ENCODE assay signal across 14 mouse cellular contexts in the genomic region with DNA sequence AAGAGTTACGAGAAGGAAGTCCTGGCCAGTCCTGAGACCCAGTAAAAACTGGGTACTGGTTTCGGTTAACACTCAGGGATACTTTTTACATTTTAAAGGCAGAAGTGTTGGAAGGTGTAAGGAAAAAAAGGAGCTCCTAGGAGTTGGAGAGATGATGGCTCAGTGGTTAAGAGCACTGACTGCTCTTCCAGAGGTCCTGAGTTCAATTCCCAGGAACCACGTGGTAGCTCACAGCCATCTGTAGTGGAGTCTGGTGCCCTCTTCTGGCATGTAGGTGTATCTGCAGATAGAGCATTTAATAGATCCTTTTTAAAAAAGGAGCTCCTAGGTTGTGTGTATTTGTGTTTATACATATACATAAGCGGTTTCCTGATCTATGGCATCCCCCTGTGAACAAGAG. TPM values are rescaled to one million over a fixed set of nuclear protein-coding genes. Genes with fewer than 3 reads are reported as not detected.
DNase-seq lines count a peak whose midpoint lies in the region; ATAC-seq and TF ChIP-seq lines count a peak whose summit lies in the region.
"Had no signal": no experiment of that assay in that cellular context is flagged by ENCODE, and none has a peak within 500 bp of the region (broad histone marks: within the 10 kb centered on the region; RNA-seq: fewer than 3 reads in every experiment).

No protein-coding gene starts in this region.

- no peak for TF ChIP-seq POLR2A in bone marrow macrophage, adult 2 months (IDR thresholded peaks at IDR 0.05; ENCODE audit: borderline replicate concordance, low read depth, low read length)

- peaks cover 11% of the 10 kb centered on the region for H3K4me1 ChIP-seq in hindbrain, postnatal 0 days (ENCODE audit: insufficient read depth, low read length)
- H3K4me1 ChIP-seq in hindbrain, embryonic 13.5 days (replicated peaks) = peaks cover 29% of the 10 kb centered on the region
- H3K4me1 ChIP-seq in midbrain, postnatal 0 days (ENCODE audit: insufficient read depth, low read length) = peaks cover 4% of the 10 kb centered on the region; the same call in 1 of the 2 replicates
- H3K4me1 ChIP-seq in midbrain, embryonic 14.5 days (ENCODE audit: control insufficient read depth, insufficient read depth, low read length) = peaks cover 13% of the 10 kb centered on the region
- H3K4me1 ChIP-seq in bone marrow macrophage, adult 2 months (ENCODE audit: control insufficient read depth, insufficient read depth, low read length) = no peaks in the 10 kb centered on the region

- H3K9ac ChIP-seq in hindbrain, postnatal 0 days (replicated peaks; ENCODE audit: low read length) = no peak overlapping the region
- no peak overlapping the region for H3K9ac ChIP-seq in hindbrain, embryonic 13.5 days
- H3K9ac ChIP-seq in midbrain, postnatal 0 days (replicated peaks; ENCODE audit: low read length, poor library complexity, severe bottlenecking) = no peak overlapping the region
- H3K9ac ChIP-seq in midbrain, embryonic 14.5 days (replicated peaks; ENCODE audit: low read length) = no peak overlapping the region
- H3K9ac ChIP-seq: hindbrain, embryonic 12.5 days; midbrain, embryonic 13.5 days had no signal

- H3K4me3 ChIP-seq in hindbrain, postnatal 0 days (ENCODE audit: low read length) = no peak overlapping the region
- H3K4me3 ChIP-seq in hindbrain, embryonic 13.5 days = no peak overlapping the region
- no peak overlapping the region for H3K4me3 ChIP-seq in midbrain, postnatal 0 days (ENCODE audit: low read depth, low read length)
- no peak overlapping the region for H3K4me3 ChIP-seq in midbrain, embryonic 14.5 days (replicated peaks; ENCODE audit: low read depth, low read length)
- no peak overlapping the region for H3K4me3 ChIP-seq in bone marrow macrophage, adult 2 months (ENCODE audit: insufficient read depth, low read length)
- H3K4me3 ChIP-seq: erythroblast, embryonic 14.5 days; heart, embryonic 10.5 days; hindbrain, embryonic 12.5 days; midbrain, embryonic 13.5 days had no signal

- peak; percentile 67 for TF ChIP-seq CTCF in hindbrain, postnatal 0 days (IDR thresholded peaks at IDR 0.05; ENCODE audit: low read depth)
- TF ChIP-seq CTCF in midbrain, postnatal 0 days (IDR thresholded peaks at IDR 0.05) = peak; percentile 65
- peak; percentile 58; the same call in 1 of the 2 replicates for TF ChIP-seq CTCF in bone marrow macrophage, adult 2 months (IDR thresholded peaks at IDR 0.05; ENCODE audit: low read depth, low read length)

- no peak for DNase-seq in hindbrain, postnatal 0 days (ENCODE audit: low spot score)
- DNase-seq in midbrain, postnatal 0 days (ENCODE audit: low spot score) = no peak
- no peak for DNase-seq in midbrain, embryonic 14.5 days
- no peak for DNase-seq in adrenal gland, postnatal 36 days
- no peak for DNase-seq in cerebellum, adult 9-10 months
- DNase-seq: cerebellum, postnatal 36 days; kidney, postnatal 14 days; right cerebral cortex, postnatal 25 days had no signal

- ATAC-seq in hindbrain, postnatal 0 days = no peak
- no peak for ATAC-seq in hindbrain, embryonic 13.5 days (ENCODE audit: low FRiP score)
- no peak for ATAC-seq in midbrain, postnatal 0 days (ENCODE audit: low FRiP score)
- no peak for ATAC-seq in midbrain, embryonic 14.5 days (ENCODE audit: low FRiP score, low TSS enrichment)
- ATAC-seq: midbrain, embryonic 13.5 days had no signal

- H3K4me2 ChIP-seq in hindbrain, postnatal 0 days (ENCODE audit: low read depth, low read length) = no peak overlapping the region
- H3K4me2 ChIP-seq in hindbrain, embryonic 13.5 days = no peak overlapping the region
- no peak overlapping the region for H3K4me2 ChIP-seq in midbrain, postnatal 0 days (ENCODE audit: low read depth, low read length, poor library complexity, severe bottlenecking)
- no peak overlapping the region for H3K4me2 ChIP-seq in midbrain, embryonic 14.5 days (ENCODE audit: low read length)
- H3K4me2 ChIP-seq: hindbrain, embryonic 12.5 days; midbrain, embryonic 13.5 days had no signal

- H3K9me3 ChIP-seq in hindbrain, postnatal 0 days (ENCODE audit: low read length) = no peaks in the 10 kb centered on the region
- H3K9me3 ChIP-seq in hindbrain, embryonic 13.5 days = peaks cover 4% of the 10 kb centered on the region; the same call in 1 of the 2 replicates
- H3K9me3 ChIP-seq in midbrain, postnatal 0 days (ENCODE audit: low read length) = no peaks in the 10 kb centered on the region
- no peaks in the 10 kb centered on the region for H3K9me3 ChIP-seq in midbrain, embryonic 14.5 days (ENCODE audit: control insufficient read depth, low read length)
- H3K9me3 ChIP-seq: heart, embryonic 10.5 days; midbrain, embryonic 13.5 days had no signal

- no peak overlapping the region for H3K27ac ChIP-seq in hindbrain, postnatal 0 days
- H3K27ac ChIP-seq in hindbrain, embryonic 13.5 days = no peak overlapping the region
- H3K27ac ChIP-seq in midbrain, postnatal 0 days (ENCODE audit: low read depth, low read length) = no peak overlapping the region
- no peak overlapping the region for H3K27ac ChIP-seq in midbrain, embryonic 14.5 days (replicated peaks; ENCODE audit: low read depth, low read length)
- no peak overlapping the region for H3K27ac ChIP-seq in bone marrow macrophage, adult 2 months (ENCODE audit: insufficient read depth, low read depth, low read length)
- H3K27ac ChIP-seq: heart, embryonic 10.5 days; hindbrain, embryonic 12.5 days; midbrain, embryonic 13.5 days had no signal

- no peaks in the 10 kb centered on the region for H3K27me3 ChIP-seq in hindbrain, postnatal 0 days (ENCODE audit: insufficient read depth, low read length)
- no peaks in the 10 kb centered on the region for H3K27me3 ChIP-seq in hindbrain, embryonic 13.5 days
- no peaks in the 10 kb centered on the region for H3K27me3 ChIP-seq in midbrain, postnatal 0 days (ENCODE audit: insufficient read depth, low read length)
- no peaks in the 10 kb centered on the region for H3K27me3 ChIP-seq in midbrain, embryonic 14.5 days (ENCODE audit: control insufficient read depth, insufficient read depth, low read length)
- H3K27me3 ChIP-seq: hindbrain, embryonic 12.5 days; midbrain, embryonic 13.5 days had no signal

- H3K36me3 ChIP-seq in hindbrain, postnatal 0 days (ENCODE audit: insufficient read depth, low read length) = peaks cover 11% of the 10 kb centered on the region
- H3K36me3 ChIP-seq in hindbrain, embryonic 13.5 days = peaks cover 63% of the 10 kb centered on the region
- H3K36me3 ChIP-seq in midbrain, postnatal 0 days (ENCODE audit: insufficient read depth, low read length) = peaks cover 37% of the 10 kb centered on the region
- peaks cover 33% of the 10 kb centered on the region for H3K36me3 ChIP-seq in midbrain, embryonic 14.5 days (ENCODE audit: control insufficient read depth, insufficient read depth, low read length)

- 73% methylated on average over 4 of the region's 4 CpGs for WGBS in hindbrain, postnatal 0 days
- 73% methylated on average over 4 of the region's 4 CpGs for WGBS in hindbrain, embryonic 13.5 days
- WGBS in midbrain, postnatal 0 days = 69% methylated on average over 4 of the region's 4 CpGs
- WGBS in midbrain, embryonic 14.5 days = 76% methylated on average over 4 of the region's 4 CpGs

RNA-seq across cellular contexts. Expression of gene Eif4g3, which starts 47.4 kb away (rescaled TPM):
- total RNA-seq in hindbrain, postnatal 0 days (2014; rRNA removed) = 51.1 and 55.9 TPM in 2 replicates
- polyA plus RNA-seq in hindbrain, postnatal 0 days (2015; fragmentation: Nextera tagmentation; extraction: Ambion mirVana) = 32.3 and 36.5 TPM in 2 replicates
- polyA plus RNA-seq in hindbrain, embryonic 13.5 days (2015; fragmentation: Nextera tagmentation; extraction: Ambion mirVana) = 48.7 and 53.1 TPM in 2 replicates
- total RNA-seq in midbrain, postnatal 0 days (2014; rRNA removed) = 70.0 and 92.2 TPM in 2 replicates
- polyA plus RNA-seq in midbrain, postnatal 0 days (2015; fragmentation: Nextera tagmentation; extraction: Ambion mirVana) = 36.0 and 42.4 TPM in 2 replicates
- 48.4 and 63.0 TPM in 2 replicates for polyA plus RNA-seq in midbrain, embryonic 14.5 days (2014; fragmentation: Nextera tagmentation; extraction: Ambion mirVana)
- polyA plus RNA-seq in bone marrow macrophage, adult 2 months (2012; ENCODE audit: insufficient read depth, insufficient read length, missing spikeins) = 74.3 and 74.9 TPM in 2 replicates
- total RNA-seq in adrenal gland, postnatal 36 days (2021) = 100 to 1,000 TPM in 1 of 2 experiments, 10 to 100 TPM in 1; 81.8 to 111 TPM
